Mouse (Mus musculus): ENCODE results near the gene Gemin8.

DNA sequence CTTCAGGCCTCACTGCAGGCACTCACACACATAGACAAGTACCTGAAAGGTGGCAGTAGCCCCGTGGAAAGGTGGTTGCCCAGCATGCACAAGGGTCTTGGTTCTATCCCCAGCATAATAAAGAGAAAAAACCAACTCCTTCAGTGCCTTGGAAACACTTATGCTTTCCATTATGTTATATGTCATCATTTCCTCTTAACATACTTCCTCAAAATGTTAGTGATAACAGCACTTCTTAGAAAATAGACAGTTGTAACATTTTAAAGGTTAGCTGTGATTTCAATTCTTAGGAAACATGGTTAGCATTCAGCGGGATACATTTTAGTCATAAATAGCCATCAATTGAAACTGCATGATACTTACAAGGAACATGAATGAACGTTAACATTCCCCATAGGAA is 12.8 kb downstream of the Gemin8 start:
- TF ChIP-seq CTCF (IDR thresholded peaks at IDR 0.05; ENCODE audit: low read depth) (no peak), EP300 (optimal IDR thresholded peaks at IDR 0.05) (no peak)

All from stomach, postnatal 0 days (tissue).